Mouse (Mus musculus) heart, postnatal 25 days (tissue): ENCODE results near the gene 5430427O19Rik. TPM values are rescaled to one million over a fixed set of nuclear protein-coding genes. Genes with fewer than 3 reads are reported as not detected.

Experiments
- total RNA-seq, 2 experiments: library from RNA; stranded (reverse); gene quantifications; 2 replicates each; pipeline ENCODE4 v1.2.3; 2021

The 5430427O19Rik gene
- total RNA-seq, 2 experiments from 2014 or later: 0.08 to 0.16 TPM

Other genes starting within 250 kb of the 5430427O19Rik start
- gene Gk, start 93.5 kb upstream of the 5430427O19Rik start, total RNA-seq: 10 to 100 TPM; 25.4 to 29.7 TPM
- gene Samt3, start 173.8 kb downstream of the 5430427O19Rik start, total RNA-seq: not detected